Mouse (Mus musculus) forebrain, embryonic 11.5 days (tissue): ENCODE measurements at regions not wholly inside any gene's neighbourhood (a gene's known extent, or its start where the extent isn't known, plus 50 kb on each side); places are given as distances from the start of the nearest gene placed in this dataset.

Experiments used
- ATAC-seq: fragments of 200-750 bp; cut with Nextera tagmentation; replicated peaks from 2 replicates; pipeline ENCODE4 v1.8.0; 2017; ENCODE audit warnings: moderate TSS enrichment; ENCODE audit not compliant: low FRiP score
- DNase-seq: peaks from one replicate; pipeline ENCODE4 v3.0.0-alpha.2; 2017; ENCODE audit warnings: low spot score
- H3K27ac ChIP-seq: fragments of 300-500 bp; sonication (generic); 2 replicates; pipeline ENCODE4 v1.5.1; 2014; ENCODE audit warnings: low read depth, low read length
- H3K27me3 ChIP-seq: fragments of 300-500 bp; sonication (generic); 2 replicates; pipeline ENCODE4 v1.6.1; 2014; ENCODE audit warnings: mild to moderate bottlenecking, low read length, mixed read lengths; ENCODE audit not compliant: control insufficient read depth, insufficient read depth
- H3K36me3 ChIP-seq: fragments of 300-500 bp; sonication (generic); 2 replicates; pipeline ENCODE4 v1.6.1; 2014; ENCODE audit warnings: mild to moderate bottlenecking, low read length, moderate library complexity, mixed read lengths; ENCODE audit not compliant: control insufficient read depth, insufficient read depth
- H3K4me1 ChIP-seq: fragments of 300-500 bp; sonication (generic); replicated peaks from 2 replicates; pipeline ENCODE4 v1.6.1; 2014; ENCODE audit warnings: low read length, mixed read lengths; ENCODE audit not compliant: control insufficient read depth, insufficient read depth
- H3K4me2 ChIP-seq: fragments of 300-500 bp; sonication (generic); 2 replicates; pipeline ENCODE4 v1.6.1; 2014; ENCODE audit warnings: low read depth, mild to moderate bottlenecking, low read length, moderate library complexity, mixed read lengths; ENCODE audit not compliant: severe bottlenecking
- H3K4me3 ChIP-seq: fragments of 300-500 bp; sonication (generic); 2 replicates; pipeline ENCODE4 v1.5.1; 2014; ENCODE audit warnings: low read depth, low read length
- H3K9ac ChIP-seq: fragments of 300-500 bp; sonication (generic); 2 replicates; pipeline ENCODE4 v1.6.1; 2014; ENCODE audit warnings: low read length
- H3K9me3 ChIP-seq: fragments of 300-500 bp; sonication (generic); 2 replicates; pipeline ENCODE4 v1.6.1; 2016; ENCODE audit warnings: low read length, mixed read lengths; ENCODE audit not compliant: control insufficient read depth
- WGBS: fragments of 180-500 bp; shearing (Covaris S2); extraction: QIAGEN DNeasy Blood & Tissue Kit; methylation state at CpG from one replicate; pipeline ENCODE4 v1.1.7; 2014; 5-methylcytosine and 5-hydroxymethylcytosine counted together

GRCm38 (mm10) chr5:120015417-120015816 is 100.8 kb upstream of the Rbm19 start:
- Histone ChIP-seq H3K9ac (no peak overlapping the region), H3K27ac (no peak overlapping the region), H3K27me3 (no peaks in the 10 kb centered on the region), H3K4me2 (no peak overlapping the region), H3K9me3 (no peaks in the 10 kb centered on the region), H3K4me3 (no peak overlapping the region), H3K36me3 (no peaks in the 10 kb centered on the region), H3K4me1 (no peaks in the 10 kb centered on the region)
- ATAC-seq (no peak), DNase-seq (no peak)
- 86% methylated on average over 10 of the region's 10 CpGs for WGBS

GRCm38 (mm10) chr5:120018126-120018525 is 98.1 kb upstream of the Rbm19 start:
- no peaks in the 10 kb centered on the region for H3K4me1 ChIP-seq
- H3K27me3 ChIP-seq, result no peaks in the 10 kb centered on the region
- H3K4me2 ChIP-seq, result no peak overlapping the region
- no peak overlapping the region for H3K9ac ChIP-seq
- no peak for DNase-seq
- H3K9me3 ChIP-seq, result no peaks in the 10 kb centered on the region
- no peak overlapping the region for H3K27ac ChIP-seq
- H3K4me3 ChIP-seq, result no peak overlapping the region
- 93% methylated on average over 2 of the region's 2 CpGs for WGBS
- H3K36me3 ChIP-seq, result no peaks in the 10 kb centered on the region
- no peak for ATAC-seq

- Histone ChIP-seq H3K9ac (no peak overlapping the region), H3K4me1 (no peaks in the 10 kb centered on the region), H3K27me3 (no peaks in the 10 kb centered on the region), H3K27ac (no peak overlapping the region), H3K4me2 (no peak overlapping the region), H3K36me3 (no peaks in the 10 kb centered on the region), H3K4me3 (no peak overlapping the region), H3K9me3 (no peaks in the 10 kb centered on the region)
- 84% methylated on average over 5 of the region's 5 CpGs for WGBS
- ATAC-seq, result no peak
- DNase-seq, result no peak
These were observed 95.5 kb upstream of the Rbm19 start for GRCm38 (mm10) chr5:120020748-120021147.

GRCm38 (mm10) chr5:120022276-120022675 is 94.0 kb upstream of the Rbm19 start:
- Histone ChIP-seq H3K27ac (no peak overlapping the region), H3K27me3 (no peaks in the 10 kb centered on the region), H3K4me2 (no peak overlapping the region), H3K4me3 (no peak overlapping the region), H3K9me3 (no peaks in the 10 kb centered on the region), H3K4me1 (no peaks in the 10 kb centered on the region), H3K36me3 (no peaks in the 10 kb centered on the region), H3K9ac (no peak overlapping the region)
- DNase-seq (no peak), ATAC-seq (no peak)
- 90% methylated on average over 5 of the region's 5 CpGs for WGBS

GRCm38 (mm10) chr5:120024071-120024470 is 92.2 kb upstream of the Rbm19 start:
- ATAC-seq, result no peak
- Histone ChIP-seq H3K4me1 (no peaks in the 10 kb centered on the region), H3K36me3 (no peaks in the 10 kb centered on the region), H3K4me2 (peak overlapping the region; percentile 18; the same call in 1 of the 2 replicates), H3K27ac (no peak overlapping the region), H3K27me3 (no peaks in the 10 kb centered on the region), H3K4me3 (no peak overlapping the region), H3K9ac (no peak overlapping the region), H3K9me3 (no peaks in the 10 kb centered on the region)
- DNase-seq, result peak; percentile 55
- 5% methylated on average over 8 of the region's 10 CpGs for WGBS

GRCm38 (mm10) chr5:120025212-120025611 is 91.1 kb upstream of the Rbm19 start:
- DNase-seq, result no peak

GRCm38 (mm10) chr5:120030904-120031303 is 85.4 kb upstream of the Rbm19 start:
- Histone ChIP-seq H3K27ac (no peak overlapping the region), H3K36me3 (no peaks in the 10 kb centered on the region), H3K4me2 (no peak overlapping the region), H3K27me3 (no peaks in the 10 kb centered on the region), H3K4me1 (no peaks in the 10 kb centered on the region), H3K4me3 (no peak overlapping the region), H3K9me3 (no peaks in the 10 kb centered on the region), H3K9ac (no peak overlapping the region)
- ATAC-seq (no peak), DNase-seq (no peak)
- WGBS, result 78% methylated on average over 15 of the region's 15 CpGs

More at GRCm38 (mm10) chr5:120025212-120025611, 91.1 kb upstream of the Rbm19 start:
- H3K9ac ChIP-seq, result no peak overlapping the region
- H3K27me3 ChIP-seq, result no peaks in the 10 kb centered on the region
- H3K9me3 ChIP-seq, result no peaks in the 10 kb centered on the region
- no peak overlapping the region for H3K4me2 ChIP-seq
- no peak overlapping the region for H3K4me3 ChIP-seq
- ATAC-seq, result no peak
- no peak overlapping the region for H3K27ac ChIP-seq
- no peaks in the 10 kb centered on the region for H3K36me3 ChIP-seq
- H3K4me1 ChIP-seq, result no peaks in the 10 kb centered on the region

GRCm38 (mm10) chr5:120031614-120032013 is 84.7 kb upstream of the Rbm19 start:
- Histone ChIP-seq H3K36me3 (no peaks in the 10 kb centered on the region), H3K4me3 (no peak overlapping the region), H3K4me1 (no peaks in the 10 kb centered on the region), H3K9me3 (no peaks in the 10 kb centered on the region), H3K27me3 (no peaks in the 10 kb centered on the region), H3K4me2 (no peak overlapping the region), H3K27ac (no peak overlapping the region), H3K9ac (no peak overlapping the region)
- 68% methylated on average over 4 of the region's 4 CpGs for WGBS
- DNase-seq (no peak), ATAC-seq (no peak)

- Histone ChIP-seq H3K4me2 (no peak overlapping the region), H3K4me1 (no peaks in the 10 kb centered on the region), H3K27ac (no peak overlapping the region), H3K9ac (no peak overlapping the region), H3K36me3 (no peaks in the 10 kb centered on the region), H3K9me3 (no peaks in the 10 kb centered on the region), H3K27me3 (no peaks in the 10 kb centered on the region), H3K4me3 (no peak overlapping the region)
- ATAC-seq (no peak), DNase-seq (no peak)
- WGBS, result 4% methylated on average over 13 of the region's 13 CpGs
These were observed 81.7 kb upstream of the Rbm19 start for GRCm38 (mm10) chr5:120034499-120035077.
